Mouse (Mus musculus) bone marrow macrophage, adult 2 months (primary cell): ENCODE results near the gene Srsf4.

Experiments
- CTCF ChIP-seq: IDR thresholded peaks from 2 replicates; pipeline ENCODE4 v1.5.1; 2012; ENCODE audit warnings: low read depth, mild to moderate bottlenecking, low read length, moderate library complexity
- POLR2A ChIP-seq: IDR thresholded peaks from 2 replicates; pipeline ENCODE4 v1.6.1; 2012; ENCODE audit warnings: mild to moderate bottlenecking, low read depth, low read length, borderline replicate concordance

DNA sequence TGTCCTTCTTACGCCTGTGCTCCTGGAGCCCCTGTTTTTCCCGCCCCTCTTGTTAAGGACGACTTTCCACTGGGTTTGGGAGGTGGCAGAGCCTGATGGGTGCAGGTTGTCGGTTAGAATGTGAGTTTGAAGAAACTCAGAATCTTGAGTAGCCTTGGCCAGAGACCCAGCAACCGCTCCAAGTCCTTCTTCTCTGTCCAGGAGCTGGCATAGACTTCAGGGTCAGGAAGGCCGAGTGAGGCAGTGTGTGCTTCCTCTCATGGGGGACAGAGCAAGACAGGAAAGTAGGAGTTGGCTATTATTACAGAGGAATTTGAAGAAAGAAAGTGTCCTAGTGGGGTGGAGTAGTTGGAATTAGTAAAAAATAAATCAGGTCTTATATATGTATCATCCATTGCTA is 10.2 kb downstream of the Srsf4 start:
- TF ChIP-seq CTCF, result no peak
- no peak for TF ChIP-seq POLR2A
